Mouse (Mus musculus) heart, embryonic 11.5 days (tissue): ENCODE measurements around the gene Ifna4. TPM values are rescaled to one million over a fixed set of nuclear protein-coding genes. Genes with fewer than 3 reads are reported as not detected.
"Not testable (repeated sequence)": the region's sequence is repeated elsewhere in the genome, so short reads cannot be mapped to it uniquely, and the experiment has no call there.

ENCODE experiments used
- ATAC-seq: fragments of 200-750 bp; cut with Nextera tagmentation; replicated peaks from 2 replicates; pipeline ENCODE4 v1.8.0; 2017; ENCODE audit warnings: moderate library complexity; ENCODE audit not compliant: insufficient number of reproducible peaks, low FRiP score, low TSS enrichment
- H3K27ac ChIP-seq: fragments of 300-500 bp; sonication (generic); 2 replicates; pipeline ENCODE4 v1.5.1; 2014; ENCODE audit warnings: mild to moderate bottlenecking, low read depth, low read length
- H3K27me3 ChIP-seq: fragments of 300-500 bp; sonication (generic); 2 replicates; pipeline ENCODE4 v1.6.1; 2014; ENCODE audit warnings: mild to moderate bottlenecking, low read length, mixed read lengths; ENCODE audit not compliant: control insufficient read depth, insufficient read depth
- H3K36me3 ChIP-seq: fragments of 300-500 bp; sonication (generic); 2 replicates; pipeline ENCODE4 v1.6.1; 2014; ENCODE audit warnings: mild to moderate bottlenecking, low read length, moderate library complexity, mixed read lengths; ENCODE audit not compliant: control insufficient read depth, insufficient read depth
- H3K4me1 ChIP-seq: fragments of 300-500 bp; sonication (generic); 2 replicates; pipeline ENCODE4 v1.6.1; 2014; ENCODE audit warnings: low read length; ENCODE audit not compliant: control insufficient read depth, insufficient read depth
- H3K4me2 ChIP-seq: fragments of 300-500 bp; sonication (generic); 2 replicates; pipeline ENCODE4 v1.6.1; 2014; ENCODE audit warnings: mild to moderate bottlenecking, moderate library complexity
- H3K4me3 ChIP-seq: fragments of 300-500 bp; sonication (generic); 2 replicates; pipeline ENCODE4 v1.5.1; 2014; ENCODE audit warnings: low read depth, low read length
- H3K9ac ChIP-seq: fragments of 300-500 bp; sonication (generic); 2 replicates; pipeline ENCODE4 v1.6.1; 2014; ENCODE audit warnings: mild to moderate bottlenecking, low read depth, low read length, moderate library complexity
- H3K9me3 ChIP-seq: fragments of 300-500 bp; sonication (generic); replicated peaks from 2 replicates; pipeline ENCODE4 v1.6.1; 2016; ENCODE audit warnings: low read length; ENCODE audit not compliant: control insufficient read depth
- WGBS: fragments of 180-500 bp; shearing (Covaris S2); extraction: QIAGEN DNeasy Blood & Tissue Kit; methylation state at CpG from one replicate; pipeline ENCODE4 v1.1.7; 2014; ENCODE audit not compliant: insufficient replicate concordance; 5-methylcytosine and 5-hydroxymethylcytosine counted together
- polyA plus RNA-seq: library from polyadenylated mRNA; unstranded; fragments of >200 nt; fragmentation: Nextera tagmentation; extraction: Ambion mirVana; gene quantifications from 2 replicates; pipeline ENCODE4 v1.2.1, GENCODE M21; 2014

The Ifna4 gene
- polyA plus RNA-seq = not detected in 2 replicates

DNA sequence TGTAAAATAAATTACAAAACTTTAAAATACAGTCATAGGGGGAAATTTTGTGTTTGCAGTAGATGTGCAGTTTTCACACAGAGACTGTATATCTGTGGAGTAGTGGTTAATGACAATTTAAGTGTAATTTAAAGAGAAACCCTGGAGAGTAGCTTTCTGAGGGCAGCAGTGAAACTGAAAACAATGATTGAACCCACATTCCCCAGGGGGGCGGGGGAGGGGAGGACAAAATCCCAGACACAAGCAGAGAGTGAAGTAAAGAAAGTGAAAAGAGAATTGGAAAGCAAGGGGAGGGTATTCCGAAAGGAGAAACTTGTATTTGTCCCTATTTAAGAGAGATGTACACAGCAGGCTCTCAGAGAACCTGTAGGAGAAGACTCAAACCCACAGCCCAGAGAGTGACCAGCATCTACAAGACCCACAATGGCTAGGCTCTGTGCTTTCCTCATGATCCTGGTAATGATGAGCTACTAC lies at the start of gene Ifna4:
Ifna4 (plus strand) TSS at position 424 of the 474 bp plus-strand sequence.
- 43% methylated on average over 2 of the region's 2 CpGs for WGBS
- no peak for ATAC-seq
- no peak within 1 kb of the TSS for H3K4me2 ChIP-seq

GRCm38 (mm10) chr4:88793936-88794675 lies 47.6 kb upstream of the Ifna4 start, which contains the start of gene Gm13275:
Gene Gm13275 (plus strand): TSS chr4:88794487.
- 0% methylated on average over 11 of the region's 52 CpGs for WGBS
- H3K4me2 ChIP-seq, H3K4me3 ChIP-seq, H3K4me1 ChIP-seq, H3K9ac ChIP-seq, ATAC-seq, H3K27me3 ChIP-seq, H3K36me3 ChIP-seq, H3K27ac ChIP-seq, H3K9me3 ChIP-seq: not testable (repeated sequence)

More for the DNA sequence above, at the start of gene Ifna4:
- no peaks in the 10 kb centered on the region for H3K9me3 ChIP-seq
- no peaks in the 10 kb centered on the region for H3K4me1 ChIP-seq
- no peaks in the 10 kb centered on the region for H3K27me3 ChIP-seq
- no peak within 1 kb of the TSS for H3K9ac ChIP-seq
- H3K36me3 ChIP-seq = no peaks in the 10 kb centered on the region
- no peak within 1 kb of the TSS for H3K27ac ChIP-seq
- H3K4me3 ChIP-seq = no peak within 1 kb of the TSS

GRCm38 (mm10) chr4:88797097-88797496 lies 44.6 kb upstream of the Ifna4 start, which contains the start of gene Gm13279:
Gene Gm13279 (plus strand): TSS chr4:88797397.
- not testable (repeated sequence) for H3K36me3 ChIP-seq, H3K27ac ChIP-seq, H3K4me1 ChIP-seq, ATAC-seq, H3K4me3 ChIP-seq, H3K4me2 ChIP-seq, H3K9ac ChIP-seq, H3K27me3 ChIP-seq, H3K9me3 ChIP-seq
- WGBS = no CpG with 5 or more reads among the region's 28 CpGs

DNA sequence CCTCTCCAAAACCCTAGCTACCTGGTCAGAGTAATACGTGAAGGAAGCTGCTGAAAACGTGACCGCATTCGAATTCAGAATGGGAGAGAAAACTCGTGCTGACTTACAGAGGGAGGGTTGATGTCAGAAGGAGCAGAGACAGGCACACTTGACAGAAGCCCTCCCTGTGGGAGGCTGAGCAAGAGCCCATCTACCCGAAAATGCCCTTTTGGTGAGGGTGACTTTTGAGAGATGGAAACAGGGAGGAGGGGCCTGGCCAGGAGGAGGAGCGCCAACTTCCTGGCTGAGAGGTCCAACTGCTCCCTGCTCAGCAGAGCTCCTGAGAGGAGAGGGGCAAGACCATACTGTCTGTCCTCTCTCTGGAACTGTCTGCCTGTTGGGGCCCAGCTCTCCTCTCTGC lies 42.3 kb upstream of the Ifna4 start, which contains the start of gene Gm13285:
Gm13285 (plus strand) TSS at position 301 of the 400 bp plus-strand sequence.
- not testable (repeated sequence) for H3K36me3 ChIP-seq, H3K9me3 ChIP-seq, H3K4me1 ChIP-seq, H3K27me3 ChIP-seq, H3K4me3 ChIP-seq, ATAC-seq, H3K4me2 ChIP-seq, H3K27ac ChIP-seq, H3K9ac ChIP-seq
- 13% methylated on average over 3 of the region's 7 CpGs for WGBS

GRCm38 (mm10) chr4:88802954-88803353 lies 38.7 kb upstream of the Ifna4 start, which contains the start of gene Gm13287:
Gene Gm13287 (plus strand): TSS chr4:88803254.
- not testable (repeated sequence) for H3K9ac ChIP-seq, H3K4me1 ChIP-seq, H3K9me3 ChIP-seq, H3K4me3 ChIP-seq, H3K36me3 ChIP-seq, H3K27ac ChIP-seq, H3K27me3 ChIP-seq, ATAC-seq
- WGBS = no CpG with 5 or more reads among the region's 29 CpGs
- H3K4me2 ChIP-seq = peak within 1 kb of the TSS; percentile 27; the same call in 1 of the 2 replicates

GRCm38 (mm10) chr4:88805231-88805630 lies 36.4 kb upstream of the Ifna4 start, which contains the start of gene Gm13288:
Gene Gm13288 (plus strand): TSS chr4:88805531.
- WGBS = no CpG with 5 or more reads among the region's 8 CpGs
- not testable (repeated sequence) for H3K4me3 ChIP-seq, ATAC-seq

GRCm38 (mm10) chr4:88805761-88806160 lies 35.9 kb upstream of the Ifna4 start:
- not testable (repeated sequence) for H3K27me3 ChIP-seq, H3K4me3 ChIP-seq, H3K27ac ChIP-seq, ATAC-seq, H3K9ac ChIP-seq, H3K36me3 ChIP-seq, H3K9me3 ChIP-seq, H3K4me1 ChIP-seq
- 1% methylated on average over 10 of the region's 34 CpGs for WGBS
- H3K4me2 ChIP-seq = peak overlapping the region; percentile 32; the same call in 1 of the 2 replicates

More at GRCm38 (mm10) chr4:88805231-88805630, 36.4 kb upstream of the Ifna4 start, which contains the start of gene Gm13288:
- peak within 1 kb of the TSS; percentile 32; the same call in 1 of the 2 replicates for H3K4me2 ChIP-seq
- H3K4me1 ChIP-seq, H3K9me3 ChIP-seq, H3K27ac ChIP-seq, H3K36me3 ChIP-seq, H3K9ac ChIP-seq, H3K27me3 ChIP-seq: not testable (repeated sequence)

DNA sequence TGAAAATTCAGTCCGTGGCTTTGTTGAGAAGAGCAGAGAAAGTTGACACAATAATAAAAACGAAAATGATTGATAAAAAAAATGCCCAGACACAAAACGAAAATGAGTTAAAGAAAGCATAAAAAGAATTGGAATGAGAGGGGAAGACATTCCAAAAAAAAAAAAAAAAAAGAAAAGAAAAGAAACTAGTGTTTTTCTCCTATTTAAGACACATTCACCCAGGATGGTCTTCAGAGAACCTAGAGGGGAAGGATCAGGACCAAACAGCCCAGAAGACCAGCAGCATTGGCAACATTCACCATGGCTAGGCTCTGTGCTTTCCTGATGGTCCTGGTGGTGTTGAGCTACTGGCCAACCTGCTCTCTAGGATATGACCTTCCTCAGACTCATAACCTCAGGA lies 25.7 kb upstream of the Ifna4 start, which contains the start of gene Ifna7:
Ifna7 (plus strand) TSS at position 301 of the 400 bp plus-strand sequence.
- no peak for ATAC-seq
- H3K4me2 ChIP-seq = no peak within 1 kb of the TSS
- H3K27ac ChIP-seq = no peak within 1 kb of the TSS
- H3K9me3 ChIP-seq = no peaks in the 10 kb centered on the region
- no peaks in the 10 kb centered on the region for H3K4me1 ChIP-seq
- 52% methylated on average over 3 of the region's 3 CpGs for WGBS
- no peaks in the 10 kb centered on the region for H3K36me3 ChIP-seq
- no peak within 1 kb of the TSS for H3K9ac ChIP-seq
- H3K27me3 ChIP-seq = no peaks in the 10 kb centered on the region
- H3K4me3 ChIP-seq = no peak within 1 kb of the TSS
